Mouse (Mus musculus) forebrain, embryonic 14.5 days (tissue): ENCODE measurements at regions not wholly inside any gene's neighbourhood (a gene's known extent, or its start where the extent isn't known, plus 50 kb on each side); places are given as distances from the start of the nearest gene placed in this dataset.

Experiments used
- ATAC-seq: fragments of 200-750 bp; cut with Nextera tagmentation; 2 replicates; pipeline ENCODE4 v1.8.0; 2017; ENCODE audit warnings: mild to moderate bottlenecking, moderate library complexity
- DNase-seq: peaks from one replicate; pipeline ENCODE4 v3.0.0-alpha.2; 2015; ENCODE audit warnings: low spot score
- H3K27ac ChIP-seq: fragments of 300-500 bp; sonication (generic); 2 replicates; pipeline ENCODE4 v1.5.1; 2014; ENCODE audit warnings: low read depth, mild to moderate bottlenecking, control low read depth, low read length, moderate library complexity
- H3K27me3 ChIP-seq: fragments of 300-500 bp; sonication (generic); replicated peaks from 2 replicates; pipeline ENCODE4 v1.6.1; 2014; ENCODE audit warnings: low read length, control low read depth, mixed read lengths; ENCODE audit not compliant: control insufficient read depth, insufficient read depth
- H3K36me3 ChIP-seq: fragments of 300-500 bp; sonication (generic); 2 replicates; pipeline ENCODE4 v1.6.1; 2014; ENCODE audit warnings: low read length, control low read depth; ENCODE audit not compliant: control insufficient read depth, insufficient read depth
- H3K4me1 ChIP-seq: fragments of 300-500 bp; sonication (generic); 2 replicates; pipeline ENCODE4 v1.6.1; 2014; ENCODE audit warnings: antibody characterized with exemption, low read length, control low read depth; ENCODE audit not compliant: control insufficient read depth, insufficient read depth
- H3K4me2 ChIP-seq: fragments of 300-500 bp; sonication (generic); 2 replicates; pipeline ENCODE4 v1.6.1; 2014; ENCODE audit warnings: mild to moderate bottlenecking, control low read depth, low read length
- H3K4me3 ChIP-seq: fragments of 300-500 bp; sonication (generic); 2 replicates; pipeline ENCODE4 v1.5.1; 2014; ENCODE audit warnings: low read depth, low read length, control low read depth
- H3K9ac ChIP-seq: fragments of 300-500 bp; sonication (generic); 2 replicates; pipeline ENCODE4 v1.6.1; 2014; ENCODE audit warnings: mild to moderate bottlenecking, low read length, control low read depth, moderate library complexity
- H3K9me3 ChIP-seq: fragments of 300-500 bp; sonication (generic); replicated peaks from 2 replicates; pipeline ENCODE4 v1.6.1; 2016; ENCODE audit warnings: low read length, control low read depth, mixed read lengths; ENCODE audit not compliant: control insufficient read depth
- WGBS: fragments of 180-500 bp; shearing (Covaris S2); extraction: QIAGEN DNeasy Blood & Tissue Kit; methylation state at CpG from one replicate; pipeline ENCODE4 v1.1.7; 2014; 5-methylcytosine and 5-hydroxymethylcytosine counted together

DNA sequence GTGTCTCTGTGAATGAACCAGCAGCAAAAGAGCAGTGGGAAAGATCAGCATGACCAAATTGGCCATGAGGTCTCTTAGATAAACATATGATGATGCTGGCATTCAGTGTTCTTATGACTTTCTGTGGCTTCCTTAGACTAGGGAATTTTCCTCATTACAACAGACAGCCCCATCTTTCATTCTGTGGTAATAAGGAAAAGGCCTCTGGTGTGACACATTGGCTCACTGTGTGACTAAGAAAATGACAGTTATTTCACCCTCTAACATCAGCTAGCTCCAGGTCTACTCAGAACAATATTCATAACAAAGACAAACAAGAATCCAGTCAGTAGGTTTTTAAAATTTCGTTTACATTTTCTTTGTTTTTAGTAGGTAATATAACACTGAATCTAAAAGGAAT lies 103.8 kb upstream of the Inhba start:
- WGBS: 64% methylated on average over 1 of the region's 1 CpGs
- no peaks in the 10 kb centered on the region for H3K4me1 ChIP-seq
- no peak overlapping the region for H3K4me2 ChIP-seq
- H3K9me3 ChIP-seq: no peaks in the 10 kb centered on the region
- ATAC-seq: no peak
- no peaks in the 10 kb centered on the region for H3K27me3 ChIP-seq
- no peaks in the 10 kb centered on the region for H3K36me3 ChIP-seq
- DNase-seq: no peak
- H3K9ac ChIP-seq: no peak overlapping the region
- H3K4me3 ChIP-seq: no peak overlapping the region
- no peak overlapping the region for H3K27ac ChIP-seq

- no peak for DNase-seq
- Histone ChIP-seq H3K4me2 (no peak overlapping the region), H3K36me3 (no peaks in the 10 kb centered on the region), H3K27ac (no peak overlapping the region), H3K9me3 (no peaks in the 10 kb centered on the region), H3K9ac (no peak overlapping the region), H3K4me3 (no peak overlapping the region), H3K4me1 (no peaks in the 10 kb centered on the region), H3K27me3 (no peaks in the 10 kb centered on the region)
- WGBS: 71% methylated on average over 2 of the region's 2 CpGs
- no peak for ATAC-seq
These were observed 101.1 kb upstream of the Inhba start for GRCm38 (mm10) chr13:15910578-15910977.

- H3K36me3 ChIP-seq: no peaks in the 10 kb centered on the region
- DNase-seq (no peak), ATAC-seq (no peak)
- no peaks in the 10 kb centered on the region for H3K27me3 ChIP-seq
- no peak overlapping the region for H3K9ac ChIP-seq
- no peak overlapping the region for H3K27ac ChIP-seq
- 93% methylated on average over 1 of the region's 1 CpGs for WGBS
- no peaks in the 10 kb centered on the region for H3K4me1 ChIP-seq
- H3K4me2 ChIP-seq: no peak overlapping the region
- no peak overlapping the region for H3K4me3 ChIP-seq
- no peaks in the 10 kb centered on the region for H3K9me3 ChIP-seq
These were observed 100.4 kb upstream of the Inhba start for GRCm38 (mm10) chr13:15911263-15911662.

DNA sequence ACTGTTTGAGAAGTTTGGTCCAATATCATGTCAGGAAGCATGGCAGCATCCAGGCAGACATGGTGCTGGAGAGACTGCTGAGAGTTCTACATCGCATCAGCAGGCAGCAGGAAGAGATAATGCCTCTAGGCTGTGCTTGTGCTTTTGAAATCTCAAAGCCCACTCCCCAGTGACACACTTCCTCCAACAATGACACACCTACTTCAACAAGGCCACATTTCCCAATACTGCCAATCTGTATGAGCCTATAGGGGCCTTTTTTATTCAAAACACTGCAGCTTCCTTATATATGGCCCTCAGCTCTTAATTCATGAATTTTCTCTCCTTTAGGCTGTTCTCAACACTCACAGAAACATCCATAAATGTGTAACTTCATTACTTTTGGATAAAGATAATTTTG lies 97.4 kb upstream of the Inhba start:
- no peaks in the 10 kb centered on the region for H3K9me3 ChIP-seq
- H3K4me1 ChIP-seq: no peaks in the 10 kb centered on the region
- no peaks in the 10 kb centered on the region for H3K27me3 ChIP-seq
- no peak overlapping the region for H3K4me3 ChIP-seq
- no peaks in the 10 kb centered on the region for H3K36me3 ChIP-seq
- H3K4me2 ChIP-seq: no peak overlapping the region
- ATAC-seq (no peak), DNase-seq (no peak)
- WGBS: 88% methylated on average over 1 of the region's 1 CpGs
- H3K9ac ChIP-seq: no peak overlapping the region
- H3K27ac ChIP-seq: no peak overlapping the region

DNA sequence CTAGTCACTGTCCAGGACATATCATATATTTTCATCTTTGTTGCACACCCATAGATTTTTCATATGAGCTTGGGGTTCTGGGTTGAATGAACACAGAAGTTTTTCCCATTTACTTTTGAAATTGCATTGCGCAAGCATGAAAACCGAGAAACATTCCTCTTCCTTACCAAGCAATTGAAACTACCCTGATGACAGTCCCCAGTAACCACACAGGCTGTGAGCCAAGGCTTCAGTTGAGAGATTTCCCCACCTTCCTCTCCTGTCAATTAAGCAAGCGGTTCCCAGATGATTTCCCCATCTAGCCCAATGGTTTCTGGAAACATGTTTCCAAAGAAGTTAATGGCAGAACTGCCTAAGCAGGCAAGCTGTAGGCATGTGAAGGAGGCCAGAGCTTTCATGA lies 81.8 kb upstream of the Inhba start:
- no peaks in the 10 kb centered on the region for H3K36me3 ChIP-seq
- H3K9me3 ChIP-seq: no peaks in the 10 kb centered on the region
- H3K4me1 ChIP-seq: no peaks in the 10 kb centered on the region
- 91% methylated on average over 3 of the region's 3 CpGs for WGBS
- DNase-seq (no peak), ATAC-seq (no peak)
- no peak overlapping the region for H3K27ac ChIP-seq
- H3K27me3 ChIP-seq: no peaks in the 10 kb centered on the region
- no peak overlapping the region for H3K9ac ChIP-seq
- no peak overlapping the region for H3K4me3 ChIP-seq
- no peak overlapping the region for H3K4me2 ChIP-seq

DNA sequence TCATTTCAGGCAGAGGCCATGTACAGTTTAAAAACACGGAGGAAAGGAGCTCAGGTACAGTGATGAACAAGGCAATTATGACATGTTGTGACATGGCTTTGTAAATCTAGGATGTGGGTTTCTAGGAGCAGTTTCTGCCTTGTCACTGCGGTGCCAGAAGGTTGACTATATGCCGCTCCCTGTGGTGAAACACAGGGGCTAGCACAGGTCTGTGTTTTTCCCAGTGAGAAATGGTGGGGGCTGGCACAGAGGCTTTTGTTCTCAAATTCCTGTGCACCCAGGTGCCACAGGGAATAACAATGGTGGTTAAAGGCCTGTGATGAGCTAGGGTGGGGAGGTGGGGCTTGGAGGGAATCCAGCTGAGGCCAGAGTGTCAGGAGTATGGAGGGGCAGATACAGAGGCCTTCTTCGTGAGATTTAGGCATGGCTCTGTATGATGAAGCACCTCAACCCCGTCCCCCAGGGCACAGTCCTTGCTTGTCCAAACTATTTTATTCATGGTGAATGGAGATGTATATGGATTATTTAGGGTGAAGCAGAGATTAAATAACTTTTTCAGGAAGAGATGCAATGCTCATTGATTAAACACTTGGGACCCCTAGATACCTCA lies 80.0 kb upstream of the Inhba start:
- Histone ChIP-seq H3K27me3 (no peaks in the 10 kb centered on the region), H3K9me3 (no peaks in the 10 kb centered on the region), H3K4me3 (no peak overlapping the region), H3K4me2 (no peak overlapping the region), H3K36me3 (no peaks in the 10 kb centered on the region), H3K4me1 (no peaks in the 10 kb centered on the region), H3K27ac (no peak overlapping the region), H3K9ac (no peak overlapping the region)
- ATAC-seq (no peak), DNase-seq (no peak)
- 24% methylated on average over 5 of the region's 5 CpGs for WGBS

DNA sequence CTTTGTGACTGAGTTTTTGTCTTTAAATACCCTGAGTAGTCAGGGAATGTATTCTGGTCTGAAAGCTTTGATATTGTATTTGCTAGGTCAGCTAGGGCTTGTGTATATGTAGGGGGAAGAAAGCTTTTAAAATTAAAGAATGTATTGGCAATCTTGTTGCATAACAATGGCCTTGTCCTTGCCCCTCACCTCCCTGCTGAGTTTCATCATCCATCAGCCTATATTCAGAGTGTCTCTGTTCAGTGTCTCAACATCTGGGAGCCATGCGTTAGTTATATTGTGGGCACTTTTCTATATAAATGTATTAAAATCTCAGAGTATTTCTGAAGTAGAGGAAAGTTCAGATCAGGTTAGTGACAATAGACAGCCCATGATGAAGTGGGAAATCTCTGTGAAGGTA lies 76.0 kb upstream of the Inhba start:
- DNase-seq (no peak), ATAC-seq (no peak)
- 91% methylated on average over 1 of the region's 1 CpGs for WGBS
- Histone ChIP-seq H3K4me2 (no peak overlapping the region), H3K9ac (no peak overlapping the region), H3K27ac (no peak overlapping the region), H3K27me3 (no peaks in the 10 kb centered on the region), H3K4me1 (no peaks in the 10 kb centered on the region), H3K9me3 (no peaks in the 10 kb centered on the region), H3K4me3 (no peak overlapping the region), H3K36me3 (no peaks in the 10 kb centered on the region)

DNA sequence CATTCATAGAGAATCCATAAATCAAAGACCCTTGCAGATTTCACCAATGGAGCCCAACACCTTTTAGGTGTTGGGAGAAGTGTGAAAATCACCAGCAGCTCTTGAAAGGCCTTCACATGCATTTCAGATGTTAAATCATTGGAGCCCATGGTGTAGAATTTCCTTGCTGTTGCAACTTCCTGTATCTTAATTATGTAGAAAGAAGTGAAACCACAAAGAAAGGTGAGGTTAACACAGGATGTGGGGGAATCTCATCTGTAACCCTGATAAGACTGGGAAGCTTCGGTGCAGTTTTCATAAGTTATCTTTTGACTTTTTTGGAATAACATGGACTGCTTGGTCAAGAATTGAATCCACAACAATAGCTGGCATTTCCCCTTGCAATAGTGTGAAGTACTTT lies 75.5 kb upstream of the Inhba start:
- Histone ChIP-seq H3K4me2 (no peak overlapping the region), H3K9ac (no peak overlapping the region), H3K4me3 (no peak overlapping the region), H3K27ac (no peak overlapping the region), H3K27me3 (no peaks in the 10 kb centered on the region), H3K9me3 (no peaks in the 10 kb centered on the region), H3K36me3 (no peaks in the 10 kb centered on the region), H3K4me1 (no peaks in the 10 kb centered on the region)
- 93% methylated on average over 1 of the region's 1 CpGs for WGBS
- DNase-seq (no peak), ATAC-seq (no peak)

- H3K36me3 ChIP-seq: no peaks in the 10 kb centered on the region
- DNase-seq (no peak), ATAC-seq (no peak)
- H3K9ac ChIP-seq: no peak overlapping the region
- H3K4me2 ChIP-seq: no peak overlapping the region
- no peaks in the 10 kb centered on the region for H3K27me3 ChIP-seq
- H3K9me3 ChIP-seq: no peaks in the 10 kb centered on the region
- 78% methylated on average over 4 of the region's 4 CpGs for WGBS
- no peaks in the 10 kb centered on the region for H3K4me1 ChIP-seq
- H3K4me3 ChIP-seq: no peak overlapping the region
- no peak overlapping the region for H3K27ac ChIP-seq
These were observed 61.5 kb upstream of the Inhba start for GRCm38 (mm10) chr13:15950143-15950542.
